Mouse (Mus musculus) lung, adult 2 months (tissue): ENCODE measurements around the gene Cdcp2.

Experiments
- CTCF ChIP-seq: fragments of 200-500 bp; IDR thresholded peaks from 2 replicates; pipeline ENCODE4 v1.5.1; 2011; ENCODE audit warnings: mild to moderate bottlenecking, low read length, control low read depth; ENCODE audit not compliant: insufficient read depth
- POLR2A ChIP-seq: fragments of 200-500 bp; IDR thresholded peaks from 2 replicates; pipeline ENCODE4 v1.6.1; 2011; ENCODE audit warnings: low read depth, mild to moderate bottlenecking, control low read depth, low read length, borderline replicate concordance; ENCODE audit errors: extremely low read depth

GRCm38 (mm10) chr4:107160181-107160580 lies 63.5 kb downstream of the Cdcp2 start:
- no peak for TF ChIP-seq CTCF
- TF ChIP-seq POLR2A, result no peak
